8 mouse cellular contexts compared by ENCODE assay signal in genomic region chr1:136131603-136132291, GRCm38 (mm10). TPM values are rescaled to one million over a fixed set of nuclear protein-coding genes. Genes with fewer than 3 reads are reported as not detected.
DNase-seq lines count a peak whose midpoint lies in the region; ATAC-seq and TF ChIP-seq lines count a peak whose summit lies in the region.

No protein-coding gene starts in this region.

- no peak for TF ChIP-seq EP300 in liver, embryonic 14.5 days (IDR thresholded peaks at IDR 0.05; ENCODE audit: low read depth)

- H3K9ac ChIP-seq in forebrain, postnatal 0 days = peak overlapping the region; percentile 99
- H3K9ac ChIP-seq in liver, embryonic 14.5 days (replicated peaks) = peak overlapping the region; percentile 71

- peak overlapping the region; percentile 95 for H3K27ac ChIP-seq in forebrain, postnatal 0 days (ENCODE audit: low read depth, low read length)
- no peak overlapping the region for H3K27ac ChIP-seq in liver, embryonic 14.5 days

- TF ChIP-seq CTCF in forebrain, postnatal 0 days (IDR thresholded peaks at IDR 0.05; ENCODE audit: low read depth) = no peak
- no peak for TF ChIP-seq CTCF in liver, embryonic 14.5 days (IDR thresholded peaks at IDR 0.05; ENCODE audit: low read depth)

- DNase-seq in embryo, embryonic 10 days (ENCODE audit: low spot score) = peak; percentile 67
- DNase-seq in embryo, embryonic 9.5 days (ENCODE audit: extremely low spot score) = no peak
- peak; percentile 59 to 62 for DNase-seq in spleen, adult 18-20 months
- no peak for DNase-seq in spleen, postnatal 14 days (ENCODE audit: low spot score in 2 of 2)
- peak; percentile 75 for DNase-seq in forebrain, postnatal 0 days
- DNase-seq in liver, embryonic 14.5 days (ENCODE audit: low read depth in 3 of 3, low spot score in 3 of 3) = no peak
- DNase-seq in retina, postnatal 1 day = peak; percentile 71
- no peak for DNase-seq in urinary bladder, postnatal 10 days (ENCODE audit: low spot score)

- 1% methylated on average over 43 of the region's 43 CpGs for WGBS in forebrain, postnatal 0 days
- WGBS in liver, embryonic 14.5 days (ENCODE audit: insufficient replicate concordance) = under 1% methylated on average over 43 of the region's 43 CpGs

- H3K4me1 ChIP-seq in forebrain, postnatal 0 days (ENCODE audit: insufficient read depth) = peaks cover 31% of the 10 kb centered on the region
- H3K4me1 ChIP-seq in liver, embryonic 14.5 days (replicated peaks; ENCODE audit: control insufficient read depth in 2 of 2, insufficient read depth in 2 of 2, low read length in 1 of 2) = peaks cover 21 to 52% of the 10 kb centered on the region in 2 experiments

- ATAC-seq in forebrain, postnatal 0 days = peak; percentile 73
- ATAC-seq in liver, embryonic 14.5 days (ENCODE audit: insufficient read depth) = no peak

- no peaks in the 10 kb centered on the region for H3K36me3 ChIP-seq in forebrain, postnatal 0 days (ENCODE audit: insufficient read depth)
- H3K36me3 ChIP-seq in liver, embryonic 14.5 days (replicated peaks; ENCODE audit: control insufficient read depth, insufficient read depth, low read depth) = no peaks in the 10 kb centered on the region

- H3K9me3 ChIP-seq in forebrain, postnatal 0 days (ENCODE audit: low read length) = no peaks in the 10 kb centered on the region
- no peaks in the 10 kb centered on the region for H3K9me3 ChIP-seq in liver, embryonic 14.5 days (ENCODE audit: control insufficient read depth, low read length)

- H3K27me3 ChIP-seq in forebrain, postnatal 0 days (ENCODE audit: insufficient read depth, low read length) = no peaks in the 10 kb centered on the region
- H3K27me3 ChIP-seq in liver, embryonic 14.5 days (ENCODE audit: control insufficient read depth, insufficient read depth, low read length) = no peaks in the 10 kb centered on the region; the same call in 1 of the 2 replicates

- H3K4me3 ChIP-seq in forebrain, postnatal 0 days (ENCODE audit: low read depth, low read length) = peak overlapping the region; percentile 91
- peak overlapping the region; percentile 52 to 75 for H3K4me3 ChIP-seq in liver, embryonic 14.5 days (ENCODE audit: insufficient read depth in 1 of 2, low read depth in 2 of 2, low read length in 2 of 2)

- H3K4me2 ChIP-seq in forebrain, postnatal 0 days (ENCODE audit: low read depth) = peak overlapping the region; percentile 81
- peak overlapping the region; percentile 99 for H3K4me2 ChIP-seq in liver, embryonic 14.5 days (ENCODE audit: low read depth)

RNA-seq across cellular contexts. Expression of gene Kif21b, which starts 0.6 kb away (rescaled TPM):
- total RNA-seq in forebrain, postnatal 0 days (2014; rRNA removed) = 120 and 135 TPM in 2 replicates
- polyA plus RNA-seq in forebrain, postnatal 0 days (2015; fragmentation: Nextera tagmentation; extraction: Ambion mirVana) = 24.8 and 29.2 TPM in 2 replicates
- polyA plus RNA-seq in liver, embryonic 14.5 days (2012; rRNA removed) = 1.8 and 2.2 TPM in 2 replicates
- polyA plus RNA-seq in liver, embryonic 14.5 days (2014; fragmentation: Nextera tagmentation; extraction: Ambion mirVana) = 1.0 and 1.2 TPM in 2 replicates

Comparison
In these comparisons a context has a peak if more than half of its experiments do, and no peak if none do; other contexts are left out.
1. DNase-seq: peak in embryo, embryonic 10 days (single experiment), spleen, adult 18-20 months (2 of 2), forebrain, postnatal 0 days (single experiment) and retina, postnatal 1 day (single experiment); none in embryo, embryonic 9.5 days (single experiment), spleen, postnatal 14 days (0 of 2), liver, embryonic 14.5 days (0 of 3) and urinary bladder, postnatal 10 days (single experiment).